Mouse (Mus musculus) liver, postnatal 0 days (tissue): ENCODE results near the gene Dock1.

Experiments used
- CTCF ChIP-seq: sonication (generic); IDR thresholded peaks from 2 replicates; pipeline ENCODE4 v1.5.1; 2016; ENCODE audit warnings: antibody characterized with exemption, low read depth
- EP300 ChIP-seq: IDR thresholded peaks from 2 replicates; pipeline ENCODE4 v1.6.1; 2016; ENCODE audit warnings: antibody characterized with exemption, low read depth, mild to moderate bottlenecking

GRCm38 (mm10) chr7:135158381-135158780, 487.9 kb downstream of the Dock1 start:
- TF ChIP-seq CTCF (no peak), EP300 (no peak)
